Mouse (Mus musculus) T-helper 1 cell (primary cell): Measurements from ENCODE around the gene Gsk3b.

Experiments
- in situ Hi-C: fragments of 300-600 bp; cut with MboI, MseI; formaldehyde crosslinking; loops from one replicate; pipeline ENCODE4 v1.15.1; 2025; ENCODE audit warnings: high pct_unique_total_duplicates

Gene Gsk3b

DNA sequence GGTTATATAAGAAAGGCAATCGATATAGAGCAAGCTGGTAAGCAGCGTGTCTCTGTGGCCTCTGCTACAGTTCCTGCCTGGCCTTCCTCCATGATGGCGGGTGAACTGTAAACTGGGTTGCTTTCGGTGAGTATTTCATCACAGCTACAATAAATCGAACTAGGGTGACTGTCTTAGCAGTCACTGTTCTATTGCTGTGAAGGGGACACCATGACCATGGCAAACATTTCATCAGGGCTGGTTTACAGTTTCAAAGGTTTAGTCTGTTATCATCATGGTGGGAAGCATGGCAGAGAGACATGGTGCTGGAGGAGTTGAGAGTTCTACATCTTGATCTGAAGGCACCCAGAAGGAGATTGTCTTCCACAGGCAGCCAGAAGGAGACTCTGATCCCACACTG lies 191.0 kb downstream of the Gsk3b start:
- in situ Hi-C loops, result no loop called here

DNA sequence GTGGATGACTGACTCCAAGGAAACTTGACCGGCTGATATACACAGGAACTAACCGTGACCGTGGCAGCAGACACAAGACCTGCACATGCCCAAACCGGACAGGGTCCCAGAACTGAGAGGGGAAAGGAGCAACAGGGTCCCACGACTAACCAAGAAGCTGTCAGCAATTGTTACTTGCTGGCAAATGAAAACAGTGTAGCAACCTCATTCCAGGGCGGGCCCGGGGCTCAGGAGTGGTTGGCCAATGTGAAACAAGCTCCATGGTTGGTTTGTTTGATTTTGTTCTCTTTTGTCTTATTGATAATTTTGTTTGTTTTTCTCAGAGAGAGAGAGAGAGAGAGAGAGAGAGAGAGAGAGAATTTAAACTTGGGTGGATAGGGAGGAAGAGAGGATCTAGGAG lies 192.2 kb downstream of the Gsk3b start:
- in situ Hi-C loops, result no loop called here

DNA sequence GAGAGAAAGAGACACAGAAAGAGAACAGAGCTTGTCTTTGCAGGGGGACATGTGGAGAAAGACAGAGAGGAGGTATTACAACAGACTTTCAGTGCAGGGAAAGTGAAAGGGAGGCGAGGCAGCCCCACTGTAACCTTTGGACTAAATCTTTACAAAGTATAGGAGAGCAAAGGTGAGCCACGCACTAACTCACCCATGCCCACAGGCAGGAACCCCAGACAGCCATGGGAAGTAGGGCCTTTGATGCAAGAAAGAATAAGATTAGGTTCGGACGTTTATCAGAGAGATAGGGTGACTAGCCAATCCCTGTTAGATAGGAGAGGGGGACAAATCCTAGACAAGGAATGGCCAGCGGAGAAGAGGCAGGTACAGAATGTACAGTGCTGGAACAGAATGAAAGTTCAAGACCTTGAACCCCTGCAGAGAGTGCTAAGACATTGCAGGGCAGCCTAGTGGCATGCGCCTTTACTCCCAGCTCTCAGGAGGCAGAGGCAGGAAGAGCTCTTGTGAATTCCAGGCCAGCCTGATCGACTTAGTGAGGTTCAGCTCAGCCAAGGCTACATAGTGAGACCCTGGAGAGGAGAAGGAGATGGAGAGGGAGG lies 193.9 kb downstream of the Gsk3b start:
- in situ Hi-C loops, result no loop called here

DNA sequence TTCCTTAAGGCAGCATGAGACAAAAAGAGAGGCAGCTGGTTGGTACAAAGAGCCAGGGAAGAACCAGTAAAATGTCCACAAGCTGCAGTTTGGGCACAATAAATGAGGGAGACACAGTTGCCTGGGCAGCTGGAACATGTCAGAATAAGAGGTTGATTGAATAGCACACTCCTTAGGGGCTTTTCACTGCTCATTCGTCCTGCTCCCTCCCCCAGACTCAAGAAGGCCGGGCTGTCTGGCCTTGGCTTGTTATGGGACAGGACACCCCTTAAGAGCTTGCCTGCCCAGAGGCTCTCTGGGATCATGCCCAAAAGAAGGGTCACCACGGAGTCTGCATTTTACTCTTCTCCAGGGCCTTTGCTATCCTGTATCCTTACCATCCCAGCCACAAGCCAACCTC lies 194.5 kb downstream of the Gsk3b start:
- in situ Hi-C loops, result no loop called here

DNA sequence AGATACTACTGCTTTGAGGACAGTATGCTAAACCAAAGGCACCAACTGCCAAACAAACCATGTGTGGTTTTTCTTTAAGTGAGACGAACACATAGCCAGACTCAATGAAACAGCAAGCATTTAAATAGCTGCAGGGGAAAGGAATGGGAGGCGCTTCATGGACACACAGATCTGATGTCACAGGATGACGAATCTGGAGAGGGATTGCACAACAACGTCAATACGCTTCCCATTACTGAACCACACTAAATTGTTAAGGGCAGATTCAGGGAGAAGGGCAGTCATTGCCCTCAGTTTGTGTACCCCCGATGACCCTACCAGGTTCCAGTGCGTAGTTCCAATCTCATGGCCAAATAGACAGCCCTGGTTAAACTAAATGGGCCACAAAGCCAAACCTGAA lies 197.0 kb downstream of the Gsk3b start:
- in situ Hi-C loops, result no loop called here

DNA sequence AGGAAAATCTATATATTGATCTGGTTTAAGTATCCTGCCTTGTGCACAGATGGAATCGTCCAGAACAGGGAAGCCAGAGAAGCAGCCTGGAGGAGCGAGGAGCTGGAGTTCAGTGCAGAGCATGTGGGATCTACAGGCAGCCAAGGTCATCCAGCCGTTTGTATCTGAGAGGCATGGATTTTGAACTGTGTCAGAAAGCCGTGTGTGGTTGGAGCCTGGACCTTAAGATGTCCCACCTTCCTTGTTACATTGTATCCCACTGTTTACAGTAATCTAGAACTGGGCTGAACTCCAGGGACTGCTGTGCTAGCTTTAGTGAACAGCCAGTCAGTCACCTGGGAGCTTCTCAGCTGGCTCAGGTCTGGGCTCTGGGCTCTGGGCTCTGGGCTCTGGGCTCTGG lies 197.7 kb downstream of the Gsk3b start:
- in situ Hi-C loops, result no loop called here

DNA sequence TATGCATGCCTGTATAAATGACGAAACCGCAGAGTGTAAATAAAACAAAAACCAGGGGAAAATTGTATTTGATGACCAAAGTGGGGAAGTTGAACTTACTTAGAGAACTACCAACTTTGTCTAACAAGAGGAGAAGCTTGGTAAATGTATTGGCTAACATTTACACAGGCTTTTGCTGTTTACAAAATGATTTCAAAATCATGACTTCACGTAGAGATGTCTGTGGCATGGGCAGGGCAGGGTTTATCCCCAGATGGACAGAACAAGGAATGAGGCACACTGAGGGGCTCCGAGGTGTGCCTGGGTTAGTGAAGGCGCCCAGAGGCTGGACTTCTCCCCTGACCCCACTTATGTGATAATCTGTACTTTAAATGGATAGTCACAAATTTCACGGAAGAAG lies 198.6 kb downstream of the Gsk3b start:
- in situ Hi-C loops, result no loop called here

DNA sequence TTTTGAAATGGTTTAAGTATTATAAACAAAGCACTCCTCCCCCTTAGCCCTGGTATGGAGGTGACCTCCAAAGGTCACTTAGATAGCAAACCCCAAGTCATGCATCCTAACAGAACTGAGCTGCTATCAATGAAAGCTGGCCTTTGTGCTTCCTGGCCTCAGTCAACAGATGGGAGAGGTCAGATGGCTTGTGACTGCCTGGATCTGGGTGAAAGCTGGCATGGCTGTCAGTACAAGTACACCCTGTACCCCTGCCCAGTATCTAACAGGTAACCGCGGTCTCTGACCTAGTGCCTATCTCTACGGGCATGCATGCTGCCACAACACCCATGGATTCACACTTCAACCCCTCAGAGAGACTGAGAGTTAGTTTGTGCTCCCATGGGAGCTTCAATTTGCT lies 199.0 kb downstream of the Gsk3b start:
- in situ Hi-C loops, result no loop called here

DNA sequence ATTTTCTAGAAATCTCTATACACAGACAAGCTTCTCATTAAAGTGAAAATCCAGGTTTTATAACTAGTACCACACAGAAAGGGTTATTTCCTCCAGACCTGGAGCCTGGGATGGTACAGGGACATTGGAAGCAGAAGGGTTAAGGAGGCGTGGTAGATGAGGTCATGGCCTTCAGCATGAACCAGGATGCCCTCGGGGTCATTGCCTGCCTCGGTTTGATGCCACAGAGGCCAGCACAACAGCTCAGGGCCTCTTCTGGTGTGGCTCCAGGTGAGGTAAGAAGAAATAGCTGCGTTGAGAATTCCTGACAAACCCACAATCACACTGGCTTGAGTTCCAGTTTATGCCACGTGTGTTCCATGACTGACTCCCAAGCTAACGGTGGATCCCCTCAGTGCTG lies 200.1 kb downstream of the Gsk3b start:
- in situ Hi-C loops, result no loop called here

DNA sequence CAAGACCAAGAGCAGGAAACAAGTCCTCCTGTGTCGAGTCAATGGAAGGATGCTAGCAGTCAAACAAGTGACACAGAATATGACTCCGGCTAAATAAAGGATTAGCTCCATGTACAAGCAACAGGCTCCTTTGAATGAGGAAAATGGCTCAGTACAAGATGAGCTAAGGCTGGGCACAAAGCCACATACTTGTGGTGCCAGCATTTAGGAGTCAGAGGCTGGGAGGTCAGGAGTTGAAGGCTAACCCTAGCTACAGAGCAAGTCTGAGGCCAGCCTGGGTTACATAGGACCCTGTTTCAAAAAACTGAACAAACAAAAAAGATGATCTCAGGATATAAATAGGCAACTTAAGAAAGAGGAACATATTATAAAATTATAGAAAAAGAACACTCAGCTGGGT lies 201.3 kb downstream of the Gsk3b start:
- in situ Hi-C loops, result no loop called here

DNA sequence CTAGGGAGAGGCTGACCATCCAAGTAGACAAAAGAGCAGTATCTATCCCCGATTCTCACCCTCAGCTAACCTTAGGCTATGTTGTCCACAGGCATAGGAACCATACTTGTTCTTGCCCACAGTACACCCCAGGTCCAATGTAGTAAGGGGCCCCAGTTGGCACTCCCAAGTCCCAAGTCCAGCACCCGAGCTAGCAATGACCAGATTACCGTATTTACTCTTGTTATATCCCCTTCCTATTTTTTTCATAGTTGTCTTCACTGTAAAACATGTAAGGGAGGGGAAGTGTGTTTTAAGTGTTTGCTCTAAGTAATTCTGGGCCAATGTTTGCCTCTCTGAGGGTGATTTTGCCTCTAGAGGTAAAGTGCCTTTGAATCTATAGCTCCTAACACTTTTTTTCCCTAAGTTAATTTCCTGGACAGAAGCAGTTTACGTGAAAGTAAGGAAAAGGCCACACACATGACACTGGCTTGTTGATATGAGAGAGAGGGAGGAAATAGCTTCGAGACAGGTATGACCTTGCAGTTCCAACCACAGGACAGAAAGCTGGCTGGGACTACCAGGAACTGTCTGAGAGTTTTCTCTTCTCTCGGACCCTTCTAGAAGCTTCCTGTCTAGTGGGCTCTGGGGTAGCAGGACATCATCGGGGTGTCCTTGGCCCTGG lies 206.0 kb downstream of the Gsk3b start, which contains the start of gene Nr1i2:
Gene Nr1i2 (minus strand): TSS at position 140 of the 664 bp plus-strand sequence.
- in situ Hi-C loops, result no loop called here

DNA sequence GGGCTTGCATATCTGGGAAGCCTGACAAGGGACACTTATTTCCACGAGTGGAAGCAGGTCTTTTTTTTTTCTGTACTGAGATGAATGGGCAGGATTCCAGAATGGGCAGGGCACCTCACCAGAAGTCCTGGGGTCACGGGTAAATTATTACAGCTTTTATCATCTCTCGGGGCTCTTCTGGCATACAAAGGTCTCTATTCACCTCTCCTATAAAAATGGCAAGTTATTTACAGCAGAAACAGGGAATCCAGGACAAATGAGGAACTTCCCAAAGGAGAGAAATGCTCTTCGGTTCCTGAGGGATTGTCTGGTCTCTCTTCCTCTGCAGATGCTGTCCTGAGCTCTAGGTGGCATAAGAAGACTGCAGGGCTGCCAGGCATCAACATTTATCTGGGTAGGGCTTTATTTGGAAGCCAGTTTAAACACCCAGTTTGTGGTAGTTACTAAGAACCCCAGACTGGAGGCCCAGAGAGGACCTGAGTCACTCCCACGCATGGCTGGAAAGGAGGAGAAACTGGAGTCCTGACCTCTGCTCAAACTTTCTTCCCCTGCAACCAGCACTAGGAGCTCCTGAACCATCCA lies 206.6 kb downstream of the Gsk3b start:
- in situ Hi-C loops, result no loop called here
